Mouse (Mus musculus): ENCODE measurements around the gene Aunip.

The Aunip gene

DNA sequence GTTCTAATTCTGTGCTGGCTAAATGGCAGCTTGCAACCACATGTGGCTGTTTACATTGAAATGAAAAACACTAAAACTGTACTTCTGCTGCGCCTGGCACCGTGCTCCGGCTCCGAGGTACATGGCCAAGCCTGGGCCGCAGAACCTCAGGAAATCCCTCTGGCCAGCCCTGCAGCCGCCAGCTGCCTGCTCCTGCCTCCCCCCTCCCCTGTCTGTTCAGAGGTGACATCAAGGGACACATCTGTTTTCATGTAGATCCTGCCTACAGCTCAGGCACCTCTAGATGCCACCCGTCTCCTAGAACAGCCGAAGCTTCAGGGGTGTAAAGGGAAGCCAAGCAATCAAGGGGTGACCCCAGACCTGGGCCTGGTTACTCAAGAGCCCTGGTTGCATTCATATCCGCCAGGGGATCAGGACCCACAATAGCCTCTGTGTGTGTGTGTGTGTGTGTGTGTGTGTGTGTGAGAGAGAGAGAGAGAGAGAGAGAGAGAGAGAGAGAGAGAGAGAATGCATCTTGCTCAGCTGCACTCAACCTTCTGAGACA lies 47.8 kb downstream of the Aunip start:
- DNase-seq, result no peak

DNA sequence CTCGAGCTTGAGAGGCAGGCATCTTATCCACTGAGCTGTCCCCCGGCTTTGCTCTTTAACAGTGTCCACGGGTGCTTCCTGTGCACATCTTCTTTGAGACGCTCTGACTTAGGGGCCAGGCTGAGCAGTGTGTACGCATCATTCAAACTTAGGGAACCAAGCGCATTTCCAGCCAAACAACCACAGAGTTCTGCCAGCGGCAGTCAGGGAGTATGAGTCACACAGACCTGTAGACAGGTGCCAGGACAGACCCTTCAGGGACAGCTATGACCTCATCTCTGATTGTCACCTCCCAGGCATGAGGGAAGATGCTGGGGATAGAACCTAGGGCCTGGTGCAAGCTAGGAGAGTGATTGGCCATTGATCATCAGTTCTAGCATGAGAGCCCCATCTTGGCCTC lies 48.4 kb downstream of the Aunip start:
- no peak for DNase-seq

DNA sequence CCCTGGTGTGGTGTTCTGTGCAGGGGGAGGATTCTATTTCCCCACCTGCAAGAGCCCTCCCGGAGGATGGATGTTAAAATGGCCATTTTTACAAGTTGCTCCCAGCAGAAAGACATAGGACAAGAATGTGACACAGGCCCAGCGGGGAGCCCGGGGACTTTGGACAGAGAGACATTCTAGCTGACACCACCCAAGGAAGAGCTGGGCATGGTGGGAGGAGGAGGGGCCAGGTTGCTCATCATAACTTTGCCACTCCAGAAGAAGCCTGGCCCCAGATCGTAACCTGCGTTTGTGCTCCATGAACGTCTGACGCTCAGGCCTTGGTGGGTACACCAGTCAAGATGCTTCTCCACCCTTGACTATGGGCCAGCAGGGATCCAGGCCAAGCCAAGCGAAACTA lies 49.9 kb downstream of the Aunip start:
- no peak for DNase-seq

DNA sequence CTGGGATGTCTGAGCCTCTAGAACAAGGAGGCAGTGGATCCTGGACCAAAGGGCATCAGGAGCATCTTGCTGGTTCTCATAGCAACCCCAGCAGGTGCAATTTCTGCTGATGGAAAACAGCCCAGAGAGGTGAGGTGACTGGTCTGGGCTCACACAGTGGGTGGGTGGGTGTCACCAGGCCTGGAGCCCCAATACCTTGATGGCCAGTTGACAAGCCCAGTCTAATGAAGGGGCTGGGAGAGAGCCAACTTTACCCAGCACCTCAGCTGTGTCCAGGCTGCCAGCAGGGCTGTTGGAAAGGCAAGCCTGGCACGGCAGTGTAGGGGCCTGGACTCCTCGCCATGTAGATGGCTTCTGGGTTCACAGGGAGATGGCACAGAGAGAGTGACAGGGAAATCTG lies 51.2 kb downstream of the Aunip start:
- no peak for DNase-seq

DNA sequence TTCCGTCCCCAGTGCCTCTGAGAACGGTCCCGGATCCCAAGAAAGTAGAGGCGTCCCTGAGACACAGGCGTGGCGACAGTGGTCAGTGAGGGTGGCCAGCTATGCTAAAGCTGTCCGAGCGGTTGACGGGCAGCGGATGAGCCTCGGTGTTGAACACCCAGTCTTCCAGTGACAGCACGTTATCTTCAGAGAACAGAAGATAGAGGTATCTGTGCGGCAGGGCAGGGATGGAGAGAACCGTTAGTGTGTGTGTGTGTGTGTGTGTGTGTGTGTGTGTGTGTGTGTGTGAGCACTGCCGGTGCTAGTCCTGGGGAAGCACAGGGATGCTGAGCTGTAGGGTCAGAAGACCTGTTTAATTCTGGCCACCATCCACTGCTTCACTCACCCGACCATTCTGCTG lies 52.8 kb downstream of the Aunip start:
- no peak for DNase-seq

DNA sequence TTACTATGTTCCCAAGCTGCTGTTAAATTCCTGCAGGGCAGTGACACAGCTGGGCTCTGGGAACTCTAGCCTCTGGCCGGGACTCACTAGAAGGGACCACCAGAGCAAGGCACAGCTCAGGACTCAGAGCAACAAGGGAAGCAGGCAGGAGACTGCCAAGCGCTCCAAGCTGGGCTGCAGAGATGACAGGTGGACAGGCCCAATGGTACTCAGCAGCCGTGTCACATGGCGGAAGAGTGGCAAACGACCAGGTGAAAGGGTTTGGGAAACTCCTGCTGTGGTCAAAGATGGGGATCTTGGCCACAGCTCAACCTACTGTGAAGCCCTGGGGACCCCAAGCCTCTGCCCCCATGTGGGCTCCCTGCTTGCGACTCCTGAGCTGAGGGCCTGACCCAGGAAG lies 53.3 kb downstream of the Aunip start:
- no peak for DNase-seq

DNA sequence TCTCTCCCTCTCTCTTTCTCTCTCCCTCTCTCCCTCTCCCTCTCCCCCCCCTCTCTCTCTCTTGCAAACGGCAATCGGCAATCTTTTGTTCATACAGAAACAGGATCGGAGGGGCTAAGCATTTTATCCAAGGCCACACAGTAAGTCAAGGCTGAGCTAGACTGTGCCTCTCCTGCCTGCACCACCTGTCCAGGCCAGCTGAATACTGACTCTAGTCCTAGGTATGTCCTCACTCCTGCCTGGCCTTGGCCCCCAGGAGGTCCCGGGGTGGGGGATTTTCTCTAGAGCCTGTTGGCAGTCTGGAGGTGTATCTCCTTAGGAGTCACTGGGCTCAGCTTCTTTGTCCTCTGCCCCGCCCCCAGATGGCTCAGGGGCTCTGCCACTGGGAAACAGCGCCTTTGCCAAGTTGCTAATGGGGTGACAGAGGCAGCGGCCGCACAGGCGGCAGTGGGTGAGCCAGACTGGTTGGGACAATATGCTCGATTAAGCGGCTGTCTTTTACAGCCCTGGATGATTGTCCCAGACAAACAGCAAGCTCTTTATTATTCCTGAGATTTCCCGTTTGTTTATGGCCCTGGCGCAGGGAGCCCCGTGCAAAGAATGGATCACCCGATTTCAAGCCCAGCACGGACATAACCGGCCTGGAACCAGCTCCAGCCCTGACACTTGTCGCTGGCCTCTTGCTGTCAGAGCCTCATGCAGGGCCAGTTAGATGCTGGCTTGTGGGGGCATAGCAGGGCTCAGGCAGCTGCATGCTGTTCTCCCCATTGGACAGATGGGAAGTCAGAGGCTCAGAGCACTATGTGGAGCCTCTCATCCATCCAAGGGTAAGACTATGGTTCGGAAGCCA lies 56.8 kb downstream of the Aunip start:
- DNase-seq, result peak; percentile 42

DNA sequence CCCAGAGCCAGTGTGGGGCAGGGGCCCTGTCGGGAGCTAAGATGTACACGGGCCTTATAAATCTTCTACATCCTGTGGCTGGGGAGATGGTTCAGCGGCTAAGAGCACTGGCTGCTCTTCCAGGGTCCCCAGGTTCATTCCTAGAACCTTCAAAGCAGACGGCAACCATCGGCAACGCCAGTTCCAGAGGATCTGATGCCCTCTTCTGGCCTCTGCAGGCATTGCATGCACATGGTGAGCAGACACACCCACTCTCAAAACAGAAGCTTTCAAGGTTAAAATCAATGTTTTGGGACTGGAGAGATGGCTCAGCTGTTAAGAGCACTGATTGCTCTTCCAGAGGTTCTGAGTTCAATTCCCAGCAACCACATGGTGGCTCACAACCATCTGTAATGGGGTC lies 58.4 kb downstream of the Aunip start:
- peak; percentile 39 for DNase-seq

DNA sequence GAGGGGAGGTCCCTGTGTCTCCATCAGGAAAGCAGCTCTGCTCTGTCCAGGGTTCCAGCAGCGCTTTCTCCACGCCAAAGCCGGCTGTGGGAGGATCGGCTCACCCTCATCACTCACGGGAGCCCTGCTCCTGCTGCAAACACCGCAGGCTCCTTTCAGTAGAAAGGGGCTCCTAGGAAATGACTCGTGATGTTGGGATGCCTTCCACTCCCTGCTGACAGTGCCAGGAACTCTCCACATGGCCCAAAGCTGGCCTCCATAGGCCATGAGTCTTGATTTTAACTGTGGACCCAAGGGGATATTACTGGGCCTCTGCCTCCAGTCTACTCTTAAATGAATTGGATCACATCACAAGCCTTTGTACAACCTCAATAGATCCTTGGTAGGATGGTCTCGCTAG lies 59.0 kb downstream of the Aunip start:
- DNase-seq, result no peak

DNA sequence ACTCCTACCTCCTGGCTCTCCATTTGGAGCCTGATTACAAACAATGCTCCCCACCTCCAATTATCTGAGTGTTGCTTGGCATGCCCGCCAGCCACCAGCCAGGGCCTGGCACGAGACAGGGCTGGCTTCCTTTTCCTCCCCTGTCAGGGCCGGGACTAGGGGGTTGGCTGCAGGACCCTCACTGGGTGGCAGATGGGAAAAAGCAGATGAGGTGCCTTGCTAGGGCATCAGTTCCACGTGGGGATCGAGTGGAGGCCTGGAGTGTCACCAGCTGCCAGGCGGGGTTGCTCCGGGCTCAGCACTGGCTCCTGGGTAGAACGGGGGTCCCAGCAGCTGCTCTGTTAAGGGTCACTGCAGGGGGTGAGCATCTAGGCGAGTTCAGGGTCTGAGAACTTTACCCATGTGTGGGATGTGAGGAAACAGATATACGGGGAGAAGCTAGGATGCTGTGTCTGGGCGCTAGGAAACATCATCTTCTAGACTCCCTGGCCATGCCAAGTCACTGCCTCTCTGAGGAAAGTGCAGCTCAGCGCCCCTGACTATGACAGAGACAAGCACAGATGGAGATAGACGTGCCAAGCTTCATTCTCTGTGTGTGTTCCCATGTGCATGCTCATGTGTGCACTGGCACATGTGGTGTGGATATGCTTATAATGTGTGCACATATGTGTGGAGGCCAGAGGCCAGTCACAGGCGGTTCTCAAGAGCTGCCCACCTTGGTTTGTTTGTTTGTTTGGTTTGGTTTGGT lies 60.1 kb downstream of the Aunip start:
- DNase-seq, result no peak

DNA sequence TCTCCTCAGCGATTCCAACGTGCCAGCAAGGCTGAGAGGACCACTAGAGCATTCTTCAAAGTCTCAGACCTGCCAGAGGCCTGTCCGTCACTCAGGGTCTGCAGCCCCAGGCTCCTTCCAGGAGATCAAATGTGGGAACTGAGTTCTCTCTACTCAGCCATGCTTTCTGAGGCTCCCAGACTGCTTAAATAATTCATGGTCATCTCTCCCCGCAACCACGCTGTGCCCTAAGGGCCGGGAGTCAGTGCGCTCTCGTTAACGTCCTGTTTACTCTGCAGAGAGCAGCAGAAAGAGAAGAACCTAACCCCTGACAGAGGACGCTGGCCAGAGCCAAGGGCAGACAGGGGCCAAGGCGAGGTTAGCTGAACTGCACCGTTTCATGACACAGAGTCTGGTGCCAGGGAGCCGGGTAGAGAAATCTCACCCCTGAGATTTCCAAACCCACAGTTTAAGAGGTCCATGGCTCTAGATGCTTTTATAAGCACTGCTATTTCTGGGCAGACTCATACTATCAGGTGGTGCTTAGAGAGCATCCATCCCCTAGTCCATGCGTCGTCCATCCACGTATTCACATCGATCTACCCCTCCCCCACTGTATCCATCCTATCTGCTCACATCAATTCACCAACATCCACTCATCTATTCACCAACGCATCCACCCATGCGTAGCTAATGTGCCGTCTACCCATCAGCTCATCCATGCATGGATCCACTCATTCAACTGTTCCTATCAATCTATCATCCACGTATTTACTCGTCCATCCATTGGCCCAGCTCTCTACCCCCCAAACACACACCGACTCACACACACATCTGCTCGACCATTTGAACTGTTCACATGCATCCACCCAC lies 61.9 kb downstream of the Aunip start:
- DNase-seq, result no peak
